Mouse (Mus musculus) ovary, postnatal 14 days (tissue): ENCODE data around the gene Frem1.

Experiments
- DNase-seq: peaks from one replicate; pipeline ENCODE4 v3.0.0; 2022; ENCODE audit warnings: low spot score

The Frem1 gene

GRCm38 (mm10) chr4:83030097-83030496 lies 22.0 kb downstream of the Frem1 start:
- DNase-seq = no peak

GRCm38 (mm10) chr4:83020759-83021555 lies 31.2 kb downstream of the Frem1 start:
- DNase-seq = no peak

GRCm38 (mm10) chr4:83018111-83019105 lies 33.7 kb downstream of the Frem1 start:
- no peak for DNase-seq

GRCm38 (mm10) chr4:83014538-83014937 lies 37.6 kb downstream of the Frem1 start:
- no peak for DNase-seq

- no peak for DNase-seq
These were observed 48.1 kb downstream of the Frem1 start for GRCm38 (mm10) chr4:83004086-83004485.

- DNase-seq = no peak
These were observed 60.1 kb downstream of the Frem1 start for GRCm38 (mm10) chr4:82992042-82992441.

GRCm38 (mm10) chr4:82990973-82991695 lies 61.0 kb downstream of the Frem1 start:
- no peak for DNase-seq

GRCm38 (mm10) chr4:82972381-82972780 lies 79.8 kb downstream of the Frem1 start:
- no peak for DNase-seq

GRCm38 (mm10) chr4:82970901-82971648 lies 81.1 kb downstream of the Frem1 start:
- no peak for DNase-seq

GRCm38 (mm10) chr4:82961024-82961423 lies 91.1 kb downstream of the Frem1 start:
- no peak for DNase-seq

GRCm38 (mm10) chr4:82957827-82958538 lies 94.2 kb downstream of the Frem1 start:
- no peak for DNase-seq

GRCm38 (mm10) chr4:82953992-82954391 lies 98.1 kb downstream of the Frem1 start:
- no peak for DNase-seq

- DNase-seq = no peak
These were observed 102.6 kb downstream of the Frem1 start for GRCm38 (mm10) chr4:82949511-82949910.

GRCm38 (mm10) chr4:82946721-82947120 lies 105.4 kb downstream of the Frem1 start:
- no peak for DNase-seq

GRCm38 (mm10) chr4:82946276-82946612 lies 105.9 kb downstream of the Frem1 start:
- no peak for DNase-seq

GRCm38 (mm10) chr4:82945572-82946275 lies 106.4 kb downstream of the Frem1 start:
- DNase-seq = no peak

- DNase-seq = no peak
These were observed 111.5 kb downstream of the Frem1 start for GRCm38 (mm10) chr4:82940680-82941079.

GRCm38 (mm10) chr4:82940248-82940647 lies 111.9 kb downstream of the Frem1 start:
- DNase-seq = no peak

- no peak for DNase-seq
These were observed 117.8 kb downstream of the Frem1 start for GRCm38 (mm10) chr4:82934308-82934707.

- peak; percentile 64 for DNase-seq
These were observed 118.4 kb downstream of the Frem1 start for GRCm38 (mm10) chr4:82933698-82934210.
